Mouse (Mus musculus): ENCODE data around the gene Rhag. TPM values are rescaled to one million over a fixed set of nuclear protein-coding genes. Genes with fewer than 3 reads are reported as not detected.

Gene Rhag
- 10 to 100 TPM in 1 of 2 experiments, 1 to 10 TPM in 1; 3.7 to 11.7 TPM for total RNA-seq (2021)
- long read RNA-seq, experiment 1: 0 reads
- long read RNA-seq, experiment 2: 0 reads

GRCm38 (mm10) chr17:40810934-40811333, at the start of gene Rhag:
Gene Rhag, plus strand, starts transcription at chr17:40811126.
- no peak for DNase-seq (ENCODE audit: low spot score in 2 of 2)

- DNase-seq (ENCODE audit: low spot score in 2 of 2): no peak
These were observed 47.3 kb upstream of the Rhag start for GRCm38 (mm10) chr17:40763662-40764061.

DNA sequence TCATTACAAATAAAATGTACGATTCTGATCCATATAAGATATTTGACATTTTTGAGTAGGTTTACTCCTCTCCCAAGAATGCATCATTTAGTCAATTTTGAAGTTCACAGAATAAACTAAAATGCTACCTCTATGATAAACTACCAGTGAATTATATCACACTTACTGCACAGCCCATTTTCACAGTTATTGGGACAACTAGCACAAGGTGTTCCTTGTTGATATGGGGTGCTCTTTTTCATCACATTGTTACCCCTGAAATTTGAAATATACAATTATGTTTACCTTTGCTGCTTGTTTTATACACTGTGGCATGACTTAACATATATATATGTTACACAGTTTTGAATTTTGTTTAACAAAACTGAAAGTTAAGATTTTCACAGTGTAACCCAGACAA, 43.8 kb upstream of the Rhag start:
- DNase-seq (ENCODE audit: low spot score in 2 of 2): no peak

GRCm38 (mm10) chr17:40789877-40790276, 21.0 kb upstream of the Rhag start:
- DNase-seq (ENCODE audit: low spot score in 2 of 2): no peak

GRCm38 (mm10) chr17:40793921-40794854, 16.7 kb upstream of the Rhag start:
- peak in 1 of 2 experiments; percentile 9 for DNase-seq (ENCODE audit: low spot score in 2 of 2)

GRCm38 (mm10) chr17:40802707-40803340, 8.1 kb upstream of the Rhag start:
- DNase-seq (ENCODE audit: low spot score in 2 of 2): no peak

- no peak for DNase-seq (ENCODE audit: low spot score in 2 of 2)
These were observed 4.4 kb upstream of the Rhag start for GRCm38 (mm10) chr17:40806550-40806949.

GRCm38 (mm10) chr17:40806953-40807572, 3.9 kb upstream of the Rhag start, which contains the start of gene Crisp2:
Gene Crisp2, minus strand, starts transcription at chr17:40807003.
- no peak for DNase-seq (ENCODE audit: low spot score in 2 of 2)

GRCm38 (mm10) chr17:40808071-40808470, 2.9 kb upstream of the Rhag start:
- no peak for DNase-seq (ENCODE audit: low spot score in 2 of 2)

DNA sequence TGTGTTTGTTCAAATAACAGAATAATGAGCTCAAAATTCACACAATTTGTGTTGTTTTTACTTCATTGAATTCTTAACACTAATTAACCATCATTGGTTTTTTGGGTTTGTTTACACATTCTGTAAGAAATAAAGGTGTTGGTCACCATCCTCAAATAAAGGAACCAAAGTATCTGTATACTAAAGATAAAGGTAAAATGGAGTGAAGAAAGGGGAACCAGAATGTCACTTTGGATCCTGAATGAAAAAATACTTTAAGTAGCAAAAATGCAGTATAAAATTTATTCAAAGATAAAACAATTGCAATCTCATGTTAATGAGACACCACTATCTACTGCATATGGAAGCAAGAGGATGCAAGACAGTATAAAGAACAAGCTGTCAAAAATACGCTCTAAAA, 634 bp downstream of the Rhag start:
- no peak for DNase-seq (ENCODE audit: low spot score in 2 of 2)

GRCm38 (mm10) chr17:40812259-40812658, 1.3 kb downstream of the Rhag start:
- DNase-seq (ENCODE audit: low spot score in 2 of 2): no peak

- DNase-seq (ENCODE audit: low spot score in 2 of 2): no peak
These were observed 6.5 kb downstream of the Rhag start for GRCm38 (mm10) chr17:40817340-40817943.

DNA sequence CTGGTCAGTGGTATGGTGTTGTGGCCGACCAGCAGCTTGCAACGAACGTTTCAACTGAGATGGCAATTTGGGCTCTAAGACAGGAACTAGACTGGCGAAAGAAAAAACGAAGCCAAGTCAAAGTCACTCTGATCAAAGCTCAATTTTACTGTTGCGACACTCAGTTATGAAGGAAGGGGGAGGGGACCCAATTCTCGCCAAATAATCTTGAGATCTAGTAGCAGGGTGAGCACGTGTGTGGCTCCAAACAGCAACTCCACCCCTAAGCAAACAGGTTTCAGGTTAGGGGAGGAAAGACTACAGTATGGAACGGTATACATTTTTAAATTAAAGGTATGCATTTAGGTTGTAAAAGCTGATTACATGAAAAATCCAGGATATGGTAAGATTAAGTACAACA, 10.6 kb downstream of the Rhag start:
- DNase-seq (ENCODE audit: low spot score in 2 of 2): no peak

- no peak for DNase-seq (ENCODE audit: low spot score in 2 of 2)
These were observed 12.9 kb downstream of the Rhag start for GRCm38 (mm10) chr17:40823817-40824216.

GRCm38 (mm10) chr17:40824549-40824948, 13.6 kb downstream of the Rhag start:
- peak in 1 of 2 experiments; percentile 15 for DNase-seq (ENCODE audit: low spot score in 2 of 2)

DNA sequence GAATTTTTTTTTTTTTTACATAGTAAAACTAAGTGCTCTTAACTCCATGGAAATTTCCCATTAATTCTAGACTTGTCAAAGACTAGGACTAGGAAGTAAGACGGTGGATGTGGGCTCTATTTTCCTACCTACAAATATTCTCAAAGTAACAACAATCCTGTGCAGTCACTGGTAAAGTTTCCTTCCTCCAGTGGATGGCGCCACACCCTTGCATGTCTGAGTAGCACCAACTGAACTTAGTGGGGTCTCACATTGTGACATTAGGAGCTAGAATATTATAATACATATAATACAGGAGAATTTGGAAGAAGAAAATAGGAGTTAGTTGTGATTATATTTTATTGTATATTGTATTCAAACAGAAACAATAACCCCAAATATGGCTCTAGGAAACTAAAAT, 20.9 kb downstream of the Rhag start:
- no peak for DNase-seq (ENCODE audit: low spot score in 2 of 2)

- DNase-seq (ENCODE audit: low spot score in 2 of 2): no peak
These were observed 26.4 kb downstream of the Rhag start for GRCm38 (mm10) chr17:40837308-40837707.

DNA sequence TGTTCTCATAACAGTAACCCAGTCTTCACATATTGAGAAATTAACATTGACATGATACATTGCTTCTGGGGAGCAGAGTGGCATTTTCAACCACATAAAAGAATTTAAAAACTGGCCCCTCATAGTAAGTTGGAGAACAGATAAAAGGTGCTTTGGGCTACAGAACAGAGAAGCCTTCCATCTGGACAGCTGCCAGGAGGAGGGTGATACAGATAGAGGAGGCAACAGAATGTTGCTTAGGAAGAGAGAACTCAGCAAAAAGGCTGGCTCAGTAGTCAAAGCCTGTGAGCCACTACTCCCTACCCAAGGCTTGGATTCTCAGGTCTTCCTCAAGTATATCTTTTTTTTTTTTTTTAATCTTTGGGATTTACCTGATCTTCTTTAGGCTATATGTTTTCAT, 44.1 kb downstream of the Rhag start:
- no peak for DNase-seq (ENCODE audit: low spot score in 2 of 2)

DNA sequence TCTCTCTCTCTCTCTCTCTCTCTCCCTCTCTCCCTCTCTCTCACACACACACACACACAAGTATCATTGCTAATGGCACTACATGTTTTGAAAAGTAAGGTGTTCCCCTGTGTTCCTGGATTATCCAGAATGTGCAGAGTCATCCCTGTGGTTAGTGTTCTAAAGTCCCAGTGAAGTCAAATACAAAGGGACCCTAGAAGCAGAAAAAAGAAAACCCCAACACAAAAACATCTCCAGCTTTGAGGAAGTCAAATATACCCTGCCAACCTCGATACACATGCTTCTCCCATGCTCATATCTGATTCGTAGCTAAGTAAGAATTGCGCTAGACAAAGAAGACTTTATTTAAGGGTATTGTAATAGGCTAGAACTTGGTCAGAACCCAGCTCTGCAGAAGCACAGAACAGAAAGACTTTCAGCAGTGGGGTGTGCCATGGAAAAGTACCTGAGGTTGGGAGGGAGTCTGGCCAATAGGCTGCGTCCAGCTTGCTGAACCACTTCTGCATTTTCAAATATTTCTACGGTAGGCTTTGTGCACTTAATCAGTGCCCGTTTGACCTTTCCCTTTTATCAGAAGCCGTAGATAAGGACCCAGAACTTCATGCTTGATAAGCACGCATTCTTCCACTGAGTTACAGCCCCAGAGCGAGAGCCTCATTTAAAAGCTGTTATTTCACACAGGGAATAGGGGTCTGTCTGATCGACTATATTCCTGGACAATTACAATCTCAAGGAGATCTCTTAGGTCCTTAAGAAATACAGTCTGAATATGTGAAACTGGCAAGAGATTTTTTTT, 58.2 kb downstream of the Rhag start:
- DNase-seq (ENCODE audit: low spot score in 2 of 2): no peak

DNA sequence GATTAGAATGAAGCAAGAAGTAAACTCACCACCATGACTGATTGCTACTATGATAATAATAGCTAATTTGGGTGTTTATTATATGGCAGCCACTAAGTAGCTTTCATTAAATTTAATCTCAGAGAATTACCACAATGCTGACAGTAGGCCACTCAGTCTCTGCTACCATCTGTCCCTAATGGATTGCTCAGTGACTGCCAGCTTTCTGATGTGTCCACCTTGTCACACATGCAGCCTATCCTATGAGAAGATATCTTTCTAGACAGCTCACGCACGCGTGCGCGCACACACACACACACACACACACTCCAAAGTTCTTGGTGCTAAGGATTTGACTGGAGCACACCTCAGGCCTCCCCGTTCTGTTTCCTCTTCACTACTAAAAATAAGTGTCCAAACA, 61.7 kb downstream of the Rhag start:
- DNase-seq (ENCODE audit: low spot score in 2 of 2): no peak

All from adrenal gland, postnatal 4 days (tissue).